Mouse (Mus musculus) C2C12 (cell line): ENCODE measurements around the gene Nfx1.

Experiments
- CTCF ChIP-seq: IDR thresholded peaks from one replicate; pipeline ENCODE4 v1.5.1; 2011; ENCODE audit not compliant: control insufficient read depth, insufficient read depth, insufficient read length
- FOSL1 ChIP-seq: IDR thresholded peaks from one replicate; pipeline ENCODE4 v1.8.0; 2011; ENCODE audit warnings: mild to moderate bottlenecking, low read length; ENCODE audit not compliant: poor library complexity, insufficient read depth, severe bottlenecking
- MAX ChIP-seq: IDR thresholded peaks from one replicate; pipeline ENCODE4 v1.6.1; 2011; ENCODE audit warnings: mild to moderate bottlenecking, control low read depth
- MYOG ChIP-seq: IDR thresholded peaks from one replicate; pipeline ENCODE4 v1.6.1; 2011; ENCODE audit not compliant: control insufficient read depth, insufficient read length; ENCODE audit errors: extremely low read depth

GRCm38 (mm10) chr4:41074461-41074860, 103.8 kb downstream of the Nfx1 start:
- TF ChIP-seq CTCF: no peak
- no peak for TF ChIP-seq MAX
- TF ChIP-seq FOSL1: no peak
- no peak for TF ChIP-seq MYOG
